Mouse (Mus musculus): ENCODE measurements at regions not wholly inside any gene's neighbourhood (a gene's known extent, or its start where the extent isn't known, plus 50 kb on each side); places are given as distances from the start of the nearest gene placed in this dataset.

DNA sequence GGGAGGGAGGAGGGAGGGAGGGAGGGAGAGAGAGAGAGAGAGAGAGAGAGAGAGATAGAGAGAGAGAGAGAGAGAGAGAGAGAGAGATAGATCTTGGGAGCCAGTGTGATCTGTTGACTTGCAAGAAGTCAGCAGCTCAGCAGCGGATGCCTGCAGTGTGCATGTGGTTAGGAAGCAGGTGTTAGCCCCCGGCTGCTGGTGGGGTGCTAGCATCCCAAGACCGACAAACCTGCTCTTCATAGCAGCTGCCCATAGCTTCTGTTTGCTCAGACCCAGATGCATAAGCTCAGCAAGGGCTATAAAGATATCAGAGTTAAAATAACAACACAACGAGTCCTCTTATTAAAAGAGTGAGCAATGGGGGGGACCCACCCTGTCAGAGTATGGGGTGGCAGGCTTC lies 88.7 kb upstream of the Hdac4 start:
- no peak for DNase-seq (ENCODE audit: low spot score)

GRCm38 (mm10) chr1:92277199-92277747 lies 81.8 kb upstream of the Hdac4 start:
- no peak for DNase-seq (ENCODE audit: low spot score)

DNA sequence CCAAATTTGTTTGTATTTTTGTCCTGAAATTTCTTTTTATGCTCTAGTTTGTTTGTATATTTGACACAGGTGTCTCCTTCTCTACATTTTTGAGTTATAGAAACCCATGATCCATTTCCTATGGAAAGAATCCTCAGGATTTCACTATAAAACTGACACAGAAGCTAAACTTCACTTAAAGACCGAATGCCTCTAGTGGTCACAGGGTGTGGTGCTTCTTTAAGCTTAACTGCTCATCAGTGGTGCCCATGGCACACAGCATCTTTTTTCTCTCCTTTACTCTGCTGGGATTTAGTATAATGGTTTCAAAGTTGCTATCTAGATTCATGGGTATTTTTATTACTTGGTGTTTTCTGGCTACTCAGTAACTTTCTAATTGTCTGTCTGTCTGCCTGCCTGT lies 79.9 kb upstream of the Hdac4 start:
- DNase-seq (ENCODE audit: low spot score): no peak

DNA sequence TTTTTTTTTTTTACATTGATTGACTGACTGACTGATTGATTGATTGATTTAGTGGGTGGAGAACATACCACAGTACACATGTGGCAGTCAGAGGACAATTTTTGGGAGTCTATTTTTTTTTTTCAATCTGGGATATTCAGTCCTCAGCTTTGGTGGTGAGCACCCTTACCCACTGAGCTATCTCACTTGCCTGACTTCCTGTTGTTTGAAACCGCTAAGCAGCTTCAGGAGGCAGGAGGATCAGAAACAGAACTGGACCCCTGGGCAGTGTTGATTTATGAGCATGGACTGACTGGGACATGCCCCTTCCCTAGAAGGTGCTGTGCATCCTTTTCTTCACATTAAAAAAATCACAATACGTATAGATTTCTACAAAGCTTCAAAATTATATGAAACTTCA lies 78.3 kb upstream of the Hdac4 start:
- no peak for DNase-seq (ENCODE audit: low spot score)

DNA sequence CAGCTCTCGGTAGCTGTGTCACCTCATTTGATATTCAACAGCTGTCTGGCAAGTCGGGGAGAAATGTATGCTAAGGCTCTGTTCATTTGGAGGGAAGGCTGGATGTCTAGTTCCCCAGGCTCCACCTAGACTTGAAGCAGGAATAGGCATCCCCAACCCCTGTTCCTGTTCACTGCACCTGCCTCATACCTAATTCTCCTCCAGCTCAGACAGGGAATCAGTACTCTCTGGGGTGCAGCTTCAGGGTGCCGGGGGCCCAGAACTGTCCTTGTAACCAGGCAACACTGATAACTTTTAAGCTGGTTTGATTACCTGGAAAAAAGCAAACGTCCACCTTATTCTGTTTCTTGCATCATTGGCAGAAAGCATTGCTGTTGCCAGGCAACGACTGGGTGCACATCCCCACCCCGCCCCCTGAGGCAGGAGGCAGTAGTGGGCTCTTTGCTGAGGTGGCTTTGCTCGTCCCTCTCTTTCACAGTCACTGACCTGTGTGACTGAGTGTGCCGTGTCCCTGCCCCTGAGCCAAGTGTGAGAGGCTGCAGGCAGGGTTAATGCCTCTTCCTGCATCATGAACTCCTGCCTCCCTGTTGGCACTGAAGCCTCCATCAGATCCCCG lies 76.3 kb upstream of the Hdac4 start:
- no peak for DNase-seq (ENCODE audit: low spot score)

DNA sequence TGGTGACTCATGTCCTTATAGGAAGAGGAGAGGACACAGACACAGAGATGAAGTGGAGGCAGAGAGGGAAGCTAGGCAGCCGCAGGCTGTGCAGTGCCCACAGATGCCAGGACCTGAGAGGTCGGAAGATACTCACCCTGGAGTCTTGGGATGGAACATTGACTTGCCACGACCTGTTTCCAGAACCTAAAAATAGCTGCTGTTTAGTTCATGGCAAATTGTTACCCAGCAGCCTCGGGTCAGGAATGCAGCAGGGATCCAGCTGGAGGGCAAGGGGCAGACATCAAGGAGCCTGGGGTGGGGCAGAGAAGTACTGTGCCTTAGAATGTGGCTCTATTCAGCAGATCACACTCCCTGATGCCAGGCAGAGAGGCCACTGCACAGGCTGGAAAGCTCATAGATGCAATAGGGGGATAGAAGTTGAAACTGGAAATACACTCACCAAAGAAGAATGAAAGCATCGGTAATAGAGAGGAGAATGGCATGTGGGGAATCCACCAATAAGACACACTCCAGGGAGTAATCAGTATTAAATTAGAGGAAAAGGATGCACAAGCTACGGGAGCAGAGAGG lies 75.1 kb upstream of the Hdac4 start:
- no peak for DNase-seq (ENCODE audit: low spot score)

GRCm38 (mm10) chr1:92269464-92269863 lies 74.0 kb upstream of the Hdac4 start:
- peak; percentile 37 for DNase-seq (ENCODE audit: low spot score)

DNA sequence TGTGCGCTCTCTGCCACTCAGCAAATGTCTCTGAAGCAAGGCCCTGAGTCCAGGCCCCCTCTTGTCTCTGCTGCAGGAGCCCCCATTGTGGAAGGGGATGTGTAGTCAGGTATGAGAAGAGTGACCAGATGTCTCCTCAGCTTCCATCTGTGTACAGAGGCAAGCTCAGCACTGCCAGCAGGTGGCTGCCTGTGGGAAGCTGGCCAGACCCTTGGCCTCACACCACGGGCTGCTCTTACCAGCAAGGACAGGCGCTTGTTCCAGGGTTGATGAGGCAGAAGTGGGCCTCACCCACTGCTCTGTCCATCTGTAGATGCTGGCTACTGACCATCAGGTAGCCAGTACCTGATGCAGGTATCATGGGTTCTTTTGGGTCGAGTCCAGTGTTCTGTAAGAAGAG lies 69.4 kb upstream of the Hdac4 start:
- no peak for DNase-seq (ENCODE audit: low spot score)

- DNase-seq (ENCODE audit: low spot score): no peak
Observed at GRCm38 (mm10) chr1:92259715-92260392, 64.4 kb upstream of the Hdac4 start.

DNA sequence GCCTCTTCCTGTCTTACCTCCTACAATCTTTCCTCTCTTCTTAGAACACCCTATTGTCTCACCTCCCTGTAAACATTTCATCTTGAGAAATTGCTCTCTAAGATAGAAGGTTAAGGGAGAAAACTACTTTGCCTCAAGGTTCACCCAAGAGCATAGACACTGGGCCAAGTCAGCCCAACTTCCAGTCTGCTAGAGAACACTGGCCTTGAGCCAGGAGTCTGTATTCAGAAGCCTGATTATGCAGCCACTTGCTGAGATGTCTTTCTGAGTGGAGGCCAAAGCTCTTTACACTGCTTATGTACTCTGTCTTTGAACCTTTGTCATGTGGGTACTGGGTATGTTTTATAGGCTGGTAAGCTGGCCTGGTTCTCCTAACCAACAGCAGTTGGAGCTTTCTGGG lies 62.5 kb upstream of the Hdac4 start:
- no peak for DNase-seq (ENCODE audit: low spot score)

GRCm38 (mm10) chr1:92253086-92253485 lies 57.6 kb upstream of the Hdac4 start:
- DNase-seq (ENCODE audit: low spot score): no peak

GRCm38 (mm10) chr1:92250594-92251463 lies 55.3 kb upstream of the Hdac4 start:
- DNase-seq (ENCODE audit: low spot score): no peak

Data from testis, postnatal 14 days (tissue).